Mouse (Mus musculus) CD4-positive, CD25-positive, alpha-beta regulatory T cell, adult 9 weeks (primary cell): Measurements from ENCODE around the gene Zfp788. TPM values are rescaled to one million over a fixed set of nuclear protein-coding genes. Genes with fewer than 3 reads are reported as not detected.

ENCODE experiments used
- polyA plus RNA-seq: library from polyadenylated mRNA; unstranded; fragments of 100-300 nt; shearing (Covaris generic); gene quantifications from one replicate; pipeline ENCODE4 v1.2.1, GENCODE M21; 2017

Zfp788 gene
- 12.5 TPM for polyA plus RNA-seq

GRCm38 (mm10) chr7:41632409-41633220 is at the start of gene Zfp788:
TSS of gene Zfp788 (plus strand) at chr7:41633203.

GRCm38 (mm10) chr7:41599034-41599813 is 33.8 kb upstream of the Zfp788 start, which contains the start of gene 2610021A01Rik:
TSS of gene 2610021A01Rik (plus strand) at chr7:41599230.

Other genes starting within 250 kb of the Zfp788 start
- 42.9 TPM for gene AI987944, start 239.8 kb upstream of the Zfp788 start, polyA plus RNA-seq
- gene Vmn2r57, start 184.5 kb upstream of the Zfp788 start, polyA plus RNA-seq: 0.05 TPM
- not detected for gene Gm20449, start 133.8 kb upstream of the Zfp788 start, polyA plus RNA-seq
- gene AW146154, start 133.3 kb upstream of the Zfp788 start, polyA plus RNA-seq: 15.8 TPM
- gene Gm6871, start 59.5 kb upstream of the Zfp788 start, polyA plus RNA-seq: not detected
- 32.0 TPM for gene 2610021A01Rik, start 34.0 kb upstream of the Zfp788 start, polyA plus RNA-seq
- not detected for gene Vmn2r58, start 239.5 kb downstream of the Zfp788 start, polyA plus RNA-seq